Mouse (Mus musculus) neural tube, embryonic 11.5 days (tissue): ENCODE measurements around the gene Ssc4d. TPM values are rescaled to one million over a fixed set of nuclear protein-coding genes. Genes with fewer than 3 reads are reported as not detected.

Experiments used
- ATAC-seq: fragments of 200-750 bp; cut with Nextera tagmentation; 2 replicates; pipeline ENCODE4 v1.8.0; 2017; ENCODE audit warnings: moderate number of reproducible peaks, mild to moderate bottlenecking, moderate TSS enrichment, moderate library complexity; ENCODE audit not compliant: insufficient read depth, low FRiP score, low TSS enrichment
- DNase-seq: peaks from one replicate; pipeline ENCODE4 v3.0.0-alpha.2; 2015; ENCODE audit warnings: low spot score
- H3K27ac ChIP-seq: fragments of 300-500 bp; sonication (generic); 2 replicates; pipeline ENCODE4 v1.5.1; 2014; ENCODE audit warnings: low read depth, mild to moderate bottlenecking, low read length
- H3K27me3 ChIP-seq: fragments of 300-500 bp; sonication (generic); 2 replicates; pipeline ENCODE4 v1.6.1; 2014; ENCODE audit warnings: mild to moderate bottlenecking, low read length, mixed read lengths; ENCODE audit not compliant: control insufficient read depth, insufficient read depth
- H3K36me3 ChIP-seq: fragments of 300-500 bp; sonication (generic); 2 replicates; pipeline ENCODE4 v1.6.1; 2014; ENCODE audit warnings: mild to moderate bottlenecking, low read length, moderate library complexity, mixed read lengths; ENCODE audit not compliant: control insufficient read depth, insufficient read depth
- H3K4me1 ChIP-seq: fragments of 300-500 bp; sonication (generic); 2 replicates; pipeline ENCODE4 v1.6.1; 2014; ENCODE audit warnings: low read length, mixed read lengths; ENCODE audit not compliant: control insufficient read depth, insufficient read depth
- H3K4me2 ChIP-seq: fragments of 300-500 bp; sonication (generic); 2 replicates; pipeline ENCODE4 v1.6.1; 2014; ENCODE audit warnings: low read depth, mild to moderate bottlenecking, moderate library complexity
- H3K4me3 ChIP-seq: fragments of 300-500 bp; sonication (generic); 2 replicates; pipeline ENCODE4 v1.5.1; 2014; ENCODE audit warnings: low read depth, low read length
- H3K9ac ChIP-seq: fragments of 300-500 bp; sonication (generic); 2 replicates; pipeline ENCODE4 v1.6.1; 2014; ENCODE audit warnings: mild to moderate bottlenecking, low read length
- H3K9me3 ChIP-seq: fragments of 300-500 bp; sonication (generic); 2 replicates; pipeline ENCODE4 v1.6.1; 2016; ENCODE audit warnings: low read length; ENCODE audit not compliant: control insufficient read depth
- WGBS: fragments of 180-500 bp; shearing (Covaris S2); extraction: QIAGEN DNeasy Blood & Tissue Kit; methylation state at CpG from one replicate; pipeline ENCODE4 v1.1.7; 2014; 5-methylcytosine and 5-hydroxymethylcytosine counted together
- polyA plus RNA-seq: library from polyadenylated mRNA; unstranded; fragments of >200 nt; fragmentation: Nextera tagmentation; extraction: Ambion mirVana; gene quantifications from 2 replicates; pipeline ENCODE4 v1.2.1, GENCODE M21; 2014

Gene Ssc4d
- polyA plus RNA-seq, 1 experiment from 2014 or later: 1.8 TPM

DNA sequence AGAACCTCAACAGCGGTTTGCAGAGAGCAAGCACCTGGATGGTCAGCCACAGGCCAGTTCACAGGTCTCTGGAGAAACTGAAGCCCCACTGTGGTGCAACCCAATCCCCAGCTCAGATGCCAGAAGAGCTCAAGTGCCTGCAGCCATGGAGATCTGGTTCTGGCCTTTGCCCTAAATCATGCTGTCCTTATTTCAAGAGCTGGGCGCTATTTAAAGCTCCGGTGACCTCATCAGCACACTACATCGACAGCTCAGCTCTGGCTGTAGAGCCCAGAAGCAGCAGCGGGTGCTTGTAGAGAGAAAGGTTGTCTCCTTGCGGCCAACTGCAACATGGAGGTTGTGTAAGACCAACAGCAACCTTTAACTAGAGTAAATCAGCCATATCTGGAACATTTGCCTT lies 60.2 kb downstream of the Ssc4d start:
- Histone ChIP-seq H3K27me3 (no peaks in the 10 kb centered on the region), H3K9me3 (no peaks in the 10 kb centered on the region), H3K4me1 (no peaks in the 10 kb centered on the region), H3K4me3 (no peak overlapping the region), H3K27ac (no peak overlapping the region), H3K4me2 (no peak overlapping the region), H3K9ac (no peak overlapping the region), H3K36me3 (peaks cover 20% of the 10 kb centered on the region)
- WGBS: 93% methylated on average over 6 of the region's 6 CpGs
- DNase-seq (no peak), ATAC-seq (no peak)

DNA sequence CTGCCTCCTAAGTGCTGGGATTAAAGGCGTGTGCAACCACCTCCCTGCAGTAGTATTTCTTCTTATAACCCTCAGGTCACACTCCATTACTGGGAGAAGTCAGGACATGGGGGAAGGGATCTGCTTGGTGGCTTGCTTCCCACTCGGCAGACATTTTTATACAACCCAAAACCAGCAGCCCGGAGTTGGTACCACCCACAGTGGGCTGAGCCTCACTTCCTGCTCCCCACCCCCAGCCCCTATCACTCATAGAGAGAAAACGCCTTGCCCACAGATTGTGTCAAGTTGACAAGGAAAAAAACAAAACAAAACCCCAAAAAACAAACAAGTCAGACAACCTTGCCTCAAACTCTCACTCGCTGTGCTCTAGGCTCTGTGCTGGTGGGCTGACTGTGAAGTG lies 61.1 kb downstream of the Ssc4d start:
- DNase-seq (no peak), ATAC-seq (no peak)
- no peak overlapping the region for H3K9ac ChIP-seq
- no peak overlapping the region for H3K4me2 ChIP-seq
- H3K27ac ChIP-seq: no peak overlapping the region
- no peak overlapping the region for H3K4me3 ChIP-seq
- WGBS: 91% methylated on average over 5 of the region's 5 CpGs
- H3K4me1 ChIP-seq: no peaks in the 10 kb centered on the region
- H3K27me3 ChIP-seq: no peaks in the 10 kb centered on the region
- no peaks in the 10 kb centered on the region for H3K9me3 ChIP-seq
- peaks cover 16% of the 10 kb centered on the region for H3K36me3 ChIP-seq

DNA sequence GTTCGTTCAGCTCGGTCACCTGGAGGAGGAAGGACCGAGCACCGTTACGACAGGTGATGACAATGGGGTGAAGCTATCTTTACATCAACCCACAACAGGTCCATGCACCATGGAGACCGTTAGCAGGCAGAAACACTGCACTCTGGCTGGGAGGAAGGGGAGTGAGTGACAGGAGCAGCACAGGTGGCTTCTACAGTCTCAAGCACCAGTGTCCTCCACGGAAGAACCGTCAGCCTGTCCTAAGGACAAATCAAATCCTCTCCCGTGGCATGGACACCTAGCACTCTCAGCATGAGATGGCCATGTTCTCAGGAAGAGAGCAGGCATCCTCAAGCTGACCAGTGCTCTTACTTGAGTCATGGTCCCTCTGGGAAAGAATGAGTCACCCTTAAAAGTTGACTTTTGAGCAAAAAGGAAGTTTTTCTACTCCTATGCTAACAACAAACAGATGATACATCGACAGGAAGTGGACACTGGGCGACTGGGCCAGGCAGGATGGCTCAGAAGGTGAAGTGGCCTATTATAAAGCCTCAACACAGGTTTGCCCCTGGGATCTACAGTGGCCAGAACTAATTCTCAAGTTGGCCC lies 62.6 kb downstream of the Ssc4d start:
- WGBS: 92% methylated on average over 11 of the region's 11 CpGs
- Histone ChIP-seq H3K27ac (no peak overlapping the region), H3K9ac (no peak overlapping the region), H3K9me3 (no peaks in the 10 kb centered on the region), H3K4me2 (no peak overlapping the region), H3K36me3 (peaks cover 17% of the 10 kb centered on the region), H3K4me3 (no peak overlapping the region), H3K27me3 (no peaks in the 10 kb centered on the region), H3K4me1 (no peaks in the 10 kb centered on the region)
- ATAC-seq (no peak), DNase-seq (no peak)

GRCm38 (mm10) chr5:135910813-135911212 lies 63.5 kb downstream of the Ssc4d start:
- Histone ChIP-seq H3K4me1 (no peaks in the 10 kb centered on the region), H3K27me3 (no peaks in the 10 kb centered on the region), H3K9me3 (no peaks in the 10 kb centered on the region), H3K4me2 (no peak overlapping the region), H3K4me3 (no peak overlapping the region), H3K27ac (no peak overlapping the region), H3K36me3 (peaks cover 17% of the 10 kb centered on the region), H3K9ac (no peak overlapping the region)
- ATAC-seq (no peak), DNase-seq (no peak)
- WGBS: 95% methylated on average over 25 of the region's 25 CpGs

Other genes starting within 250 kb of the Ssc4d start
- gene Tmem120a, start 230.1 kb downstream of the Ssc4d start, polyA plus RNA-seq: 59.4 and 63.0 TPM in 2 replicates
- gene Styxl1, start 196.1 kb downstream of the Ssc4d start, polyA plus RNA-seq: 0.24 TPM in 1 of 2 replicates, not detected in the other
- 602 and 630 TPM in 2 replicates for gene Mdh2, start 196.1 kb downstream of the Ssc4d start, polyA plus RNA-seq
- 22.9 and 25.5 TPM in 2 replicates for gene Srrm3, start 167.6 kb downstream of the Ssc4d start, polyA plus RNA-seq
- gene Hspb1, start 86.6 kb downstream of the Ssc4d start, polyA plus RNA-seq: 28.9 and 30.5 TPM in 2 replicates
- gene Ywhag, start 39.9 kb downstream of the Ssc4d start, polyA plus RNA-seq: 191 and 196 TPM in 2 replicates
- not detected in 2 replicates for gene Zp3, start 5.6 kb upstream of the Ssc4d start, polyA plus RNA-seq
- 31.4 and 31.8 TPM in 2 replicates for gene Dtx2, start 20.3 kb upstream of the Ssc4d start, polyA plus RNA-seq
- gene Upk3b, start 64.0 kb upstream of the Ssc4d start, polyA plus RNA-seq: 0.31 and 0.47 TPM in 2 replicates
- gene Upk3bl, start 80.0 kb upstream of the Ssc4d start, polyA plus RNA-seq: 3.1 and 4.4 TPM in 2 replicates
- gene Rasa4, start 109.4 kb upstream of the Ssc4d start, polyA plus RNA-seq: 4.7 and 4.9 TPM in 2 replicates
- gene Polr2j, start 142.1 kb upstream of the Ssc4d start, polyA plus RNA-seq: 236 and 251 TPM in 2 replicates
- 40.5 and 45.3 TPM in 2 replicates for gene Lrwd1, start 161.5 kb upstream of the Ssc4d start, polyA plus RNA-seq
- gene Alkbh4, start 161.6 kb upstream of the Ssc4d start, polyA plus RNA-seq: 21.1 and 25.9 TPM in 2 replicates
- gene Orai2, start 196.2 kb upstream of the Ssc4d start, polyA plus RNA-seq: 7.6 and 10.6 TPM in 2 replicates
- 76.5 and 76.8 TPM in 2 replicates for gene Prkrip1, start 224.4 kb upstream of the Ssc4d start, polyA plus RNA-seq